ENCODE assay signal across 23 mouse cellular contexts in genomic region chr15:91624475-91624874, GRCm38 (mm10). TPM values are rescaled to one million over a fixed set of nuclear protein-coding genes. Genes with fewer than 3 reads are reported as not detected.
"Had no signal": no experiment of that assay in that cellular context is flagged by ENCODE, and none has a peak within 500 bp of the region (broad histone marks: within the 10 kb centered on the region; RNA-seq: fewer than 3 reads in every experiment).

No protein-coding gene starts in this region.

- DNase-seq: cerebellum, adult 2 months; cerebellum, adult 8-10 months; cerebellum, adult 9-10 months; cerebellum, adult 9-11 months; cerebellum, postnatal 10 days; cerebellum, postnatal 14 days; cerebellum, postnatal 25 days; cerebellum, postnatal 36 days; embryo, embryonic 11 days; forebrain, postnatal 0 days; gastrocnemius, adult 2 months; gastrocnemius, postnatal 10 days; gastrocnemius, postnatal 14 days; gastrocnemius, postnatal 25 days; gastrocnemius, postnatal 36 days; heart, adult 11 months; heart, adult 18-20 months; heart, adult 2 months had no signal

- ATAC-seq: forebrain, embryonic 13.5 days; forebrain, embryonic 14.5 days; forebrain, embryonic 15.5 days; forebrain, embryonic 16.5 days; forebrain, postnatal 0 days had no signal

RNA-seq across cellular contexts. Expression of gene Lrrk2, which starts 48.5 kb away (rescaled TPM):
- polyA plus RNA-seq: erythroblast, embryonic 14.5 days had no signal
